Mouse (Mus musculus) heart, embryonic 12.5 days (tissue): ENCODE measurements around the gene Hmgb1. TPM values are rescaled to one million over a fixed set of nuclear protein-coding genes. Genes with fewer than 3 reads are reported as not detected.

ENCODE experiments used
- ATAC-seq: fragments of 200-750 bp; cut with Nextera tagmentation; 2 replicates; pipeline ENCODE4 v1.8.0; 2017; ENCODE audit warnings: moderate TSS enrichment, moderate library complexity; ENCODE audit not compliant: insufficient number of reproducible peaks, low FRiP score
- H3K27ac ChIP-seq: fragments of 300-500 bp; sonication (generic); 2 replicates; pipeline ENCODE4 v1.5.1; 2016; ENCODE audit warnings: mild to moderate bottlenecking, moderate library complexity; ENCODE audit not compliant: poor library complexity, severe bottlenecking
- H3K27me3 ChIP-seq: fragments of 300-500 bp; sonication (generic); replicated peaks from 2 replicates; pipeline ENCODE4 v1.6.1; 2016; ENCODE audit warnings: mild to moderate bottlenecking, moderate library complexity
- H3K36me3 ChIP-seq: fragments of 300-500 bp; sonication (generic); 2 replicates; pipeline ENCODE4 v1.6.1; 2016; ENCODE audit warnings: mild to moderate bottlenecking, moderate library complexity
- H3K4me1 ChIP-seq: fragments of 300-500 bp; sonication (generic); replicated peaks from 2 replicates; pipeline ENCODE4 v1.6.1; 2016; ENCODE audit warnings: mild to moderate bottlenecking
- H3K4me2 ChIP-seq: fragments of 300-500 bp; sonication (generic); 2 replicates; pipeline ENCODE4 v1.6.1; 2016; ENCODE audit warnings: mild to moderate bottlenecking, moderate library complexity
- H3K4me3 ChIP-seq: fragments of 300-500 bp; sonication (generic); 2 replicates; pipeline ENCODE4 v1.5.1; 2016; ENCODE audit warnings: mild to moderate bottlenecking
- H3K9ac ChIP-seq: fragments of 300-500 bp; sonication (generic); 2 replicates; pipeline ENCODE4 v1.6.1; 2016; ENCODE audit warnings: mild to moderate bottlenecking, moderate library complexity
- H3K9me3 ChIP-seq: fragments of 300-500 bp; sonication (generic); replicated peaks from 2 replicates; pipeline ENCODE4 v1.6.1; 2016; ENCODE audit warnings: mild to moderate bottlenecking, moderate library complexity
- WGBS: fragments of 180-500 bp; shearing (Covaris S2); methylation state at CpG from one replicate; pipeline ENCODE4 v1.1.7; 2016; 5-methylcytosine and 5-hydroxymethylcytosine counted together
- polyA plus RNA-seq: library from polyadenylated mRNA; unstranded; fragments of >200 nt; fragmentation: Nextera tagmentation; extraction: Ambion mirVana; gene quantifications from 2 replicates; pipeline ENCODE4 v1.2.1, GENCODE M21; 2016

Gene Hmgb1
- polyA plus RNA-seq, 1 experiment from 2014 or later: 801 TPM

- ATAC-seq: no peak
Measured at GRCm38 (mm10) chr5:149119341-149119881, 64.9 kb downstream of the Hmgb1 start.

DNA sequence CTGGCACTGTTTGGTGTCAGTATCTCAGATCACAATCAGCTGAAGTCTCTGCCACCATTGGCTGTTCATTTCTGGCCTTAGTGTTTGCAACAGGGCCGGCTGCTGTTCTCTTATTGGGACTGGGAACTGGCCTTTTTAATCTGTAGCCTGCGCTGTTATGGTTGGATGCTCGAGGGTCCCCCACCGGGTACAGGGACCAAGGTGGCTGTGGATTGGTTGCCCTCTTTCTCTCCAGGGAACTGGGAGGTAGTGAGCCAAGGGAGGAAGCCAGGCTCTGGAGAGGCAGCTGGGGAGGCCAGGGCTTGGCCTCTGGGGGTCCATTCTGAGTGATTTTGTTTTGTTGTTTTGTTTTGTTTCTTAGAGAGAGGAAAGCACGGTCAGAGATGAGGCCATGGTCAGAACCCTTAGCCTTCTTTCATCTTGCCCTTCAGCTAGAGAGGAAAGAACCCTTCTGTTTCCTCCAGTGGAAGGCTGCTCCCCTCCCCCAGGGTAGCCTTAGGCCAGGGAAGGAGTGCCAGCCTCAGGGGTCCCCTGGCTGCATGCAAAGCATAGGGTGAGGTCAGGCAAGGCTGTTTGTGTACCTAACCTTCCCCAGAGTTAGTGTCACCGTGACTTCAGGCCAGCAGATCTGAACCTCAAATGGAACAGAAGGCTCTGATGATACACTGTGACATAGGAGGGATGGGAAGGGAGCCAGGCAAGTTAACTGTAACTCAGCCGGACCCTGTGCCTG, 66.3 kb downstream of the Hmgb1 start:
- Histone ChIP-seq H3K4me2 (no peak overlapping the region), H3K27ac (no peak overlapping the region), H3K4me3 (no peak overlapping the region), H3K9me3 (0 out of 2 replicates have a peak, but pooled peaks cover 2% of the 10 kb centered on the region), H3K9ac (no peak overlapping the region), H3K36me3 (no peaks in the 10 kb centered on the region), H3K4me1 (no peaks in the 10 kb centered on the region), H3K27me3 (no peaks in the 10 kb centered on the region)
- 48% methylated on average over 7 of the region's 7 CpGs for WGBS
- no peak for ATAC-seq

More at GRCm38 (mm10) chr5:149119341-149119881, 64.9 kb downstream of the Hmgb1 start:
- Histone ChIP-seq H3K9me3 (0 out of 2 replicates have a peak, but pooled peaks cover 2% of the 10 kb centered on the region), H3K4me2 (no peak overlapping the region), H3K4me1 (no peaks in the 10 kb centered on the region), H3K4me3 (no peak overlapping the region), H3K9ac (no peak overlapping the region), H3K27ac (no peak overlapping the region), H3K27me3 (no peaks in the 10 kb centered on the region), H3K36me3 (no peaks in the 10 kb centered on the region)
- WGBS: 89% methylated on average over 16 of the region's 16 CpGs

DNA sequence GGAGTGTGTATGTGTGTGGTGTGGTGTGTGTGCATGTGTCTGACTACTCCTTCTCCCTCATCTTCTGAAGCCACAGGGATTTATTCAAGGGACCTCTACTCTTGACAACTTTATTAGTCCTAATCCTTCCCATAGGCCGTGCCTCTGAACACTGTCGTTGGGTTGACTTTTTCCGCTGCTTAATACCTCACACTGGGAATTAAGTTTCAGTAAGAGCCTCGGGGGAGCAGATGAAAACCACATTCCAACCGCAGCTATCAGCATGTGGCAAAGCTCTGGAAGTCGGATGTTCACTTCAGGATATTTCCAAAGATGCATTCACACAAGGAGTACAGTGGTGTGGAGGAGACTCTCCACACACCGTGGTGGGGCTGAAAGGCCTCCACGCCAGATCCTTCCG, 69.7 kb downstream of the Hmgb1 start:
- ATAC-seq: no peak
- H3K36me3 ChIP-seq: no peaks in the 10 kb centered on the region
- no peak overlapping the region for H3K4me2 ChIP-seq
- no peak overlapping the region for H3K9ac ChIP-seq
- H3K9me3 ChIP-seq: no peaks in the 10 kb centered on the region
- H3K27me3 ChIP-seq: no peaks in the 10 kb centered on the region
- no peak overlapping the region for H3K4me3 ChIP-seq
- no peaks in the 10 kb centered on the region for H3K4me1 ChIP-seq
- WGBS: 69% methylated on average over 9 of the region's 9 CpGs
- H3K27ac ChIP-seq: no peak overlapping the region

DNA sequence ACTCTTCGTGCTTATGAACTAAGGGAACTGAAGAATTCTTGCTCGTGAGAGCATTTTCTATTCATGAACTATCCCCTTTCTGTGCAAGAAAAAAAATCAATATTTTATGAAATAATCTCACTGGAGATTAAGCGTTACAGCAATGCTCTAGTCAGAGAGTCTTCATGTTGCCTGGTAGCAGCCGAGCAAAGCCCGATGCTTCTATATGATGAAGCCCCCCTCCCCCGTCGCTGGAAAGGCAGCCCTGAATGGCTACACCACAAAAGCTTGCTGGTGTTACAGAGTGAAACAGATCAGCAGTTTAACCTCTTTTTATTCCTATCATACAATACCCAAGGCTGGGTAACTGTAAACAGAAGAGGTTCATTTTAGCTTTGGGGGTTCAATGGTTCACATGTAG, 70.3 kb downstream of the Hmgb1 start:
- Histone ChIP-seq H3K36me3 (no peaks in the 10 kb centered on the region), H3K9ac (no peak overlapping the region), H3K4me3 (no peak overlapping the region), H3K4me2 (no peak overlapping the region), H3K9me3 (no peaks in the 10 kb centered on the region), H3K4me1 (no peaks in the 10 kb centered on the region), H3K27me3 (no peaks in the 10 kb centered on the region), H3K27ac (no peak overlapping the region)
- 81% methylated on average over 7 of the region's 7 CpGs for WGBS
- no peak for ATAC-seq

DNA sequence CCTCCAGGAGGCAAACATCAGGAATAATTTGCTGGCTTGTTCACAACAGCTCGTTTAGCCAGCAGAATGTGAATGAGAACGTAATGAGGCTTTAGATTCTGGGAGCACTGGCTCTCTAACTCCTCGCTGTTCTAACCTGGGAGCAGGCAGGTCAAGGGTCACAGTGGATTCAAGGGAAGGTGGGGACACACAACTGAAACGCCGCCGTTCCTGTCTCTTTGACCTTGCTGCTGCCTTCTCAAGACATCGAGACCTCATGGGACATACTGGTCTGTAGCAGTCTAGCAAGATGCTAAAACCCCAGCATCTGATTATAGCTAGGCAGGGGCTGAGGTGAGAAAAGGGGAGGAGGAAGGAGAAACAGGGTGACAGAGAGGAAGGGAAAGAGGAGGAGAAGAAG, 70.8 kb downstream of the Hmgb1 start:
- H3K36me3 ChIP-seq: no peaks in the 10 kb centered on the region
- no peak overlapping the region for H3K27ac ChIP-seq
- no peaks in the 10 kb centered on the region for H3K27me3 ChIP-seq
- 72% methylated on average over 7 of the region's 7 CpGs for WGBS
- ATAC-seq: no peak
- H3K4me3 ChIP-seq: no peak overlapping the region
- H3K4me2 ChIP-seq: no peak overlapping the region
- no peaks in the 10 kb centered on the region for H3K4me1 ChIP-seq
- no peak overlapping the region for H3K9ac ChIP-seq
- no peaks in the 10 kb centered on the region for H3K9me3 ChIP-seq

DNA sequence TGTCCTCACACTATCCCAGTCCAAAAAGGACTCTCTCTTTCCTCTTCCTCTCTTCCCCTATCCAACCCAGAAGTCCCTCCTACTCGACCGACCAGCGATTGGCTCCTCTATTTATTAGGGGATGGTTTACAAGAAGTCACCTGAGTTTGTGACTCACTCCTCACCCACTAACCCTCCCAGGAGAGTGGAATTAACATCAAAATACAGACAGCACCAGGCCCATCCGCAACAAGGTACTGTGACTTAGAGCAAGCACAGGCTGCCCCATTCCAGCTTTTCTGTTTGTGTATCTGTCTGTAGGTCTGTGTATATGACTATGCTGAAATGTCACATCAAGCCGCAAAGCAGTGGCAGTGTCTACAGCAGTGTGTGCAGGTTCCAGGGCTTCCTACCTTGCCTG, 71.7 kb downstream of the Hmgb1 start:
- Histone ChIP-seq H3K27ac (no peak overlapping the region), H3K27me3 (no peaks in the 10 kb centered on the region), H3K9ac (no peak overlapping the region), H3K36me3 (no peaks in the 10 kb centered on the region), H3K4me2 (no peak overlapping the region), H3K4me3 (no peak overlapping the region), H3K9me3 (no peaks in the 10 kb centered on the region), H3K4me1 (no peaks in the 10 kb centered on the region)
- ATAC-seq: no peak
- WGBS: 80% methylated on average over 5 of the region's 5 CpGs

DNA sequence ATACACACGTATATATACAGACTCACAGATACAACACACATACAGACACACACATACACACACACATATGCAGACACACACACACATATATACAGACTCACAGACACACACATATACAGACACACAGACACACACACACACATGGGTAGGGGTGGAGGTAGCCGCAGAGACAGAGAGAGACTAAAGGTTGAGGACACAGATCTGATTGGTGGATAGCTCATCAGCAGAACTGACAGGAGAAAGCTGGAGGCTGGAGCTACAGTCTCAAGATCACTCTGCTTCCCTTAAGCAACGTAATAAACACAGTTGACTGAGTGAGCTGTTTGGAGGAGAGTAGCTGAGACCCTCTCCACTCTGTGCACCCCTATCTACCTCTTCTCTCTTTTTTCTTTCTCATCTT, 75.1 kb downstream of the Hmgb1 start:
- ATAC-seq: no peak
- Histone ChIP-seq H3K4me2 (no peak overlapping the region), H3K9me3 (no peaks in the 10 kb centered on the region), H3K27ac (no peak overlapping the region), H3K4me1 (no peaks in the 10 kb centered on the region), H3K27me3 (no peaks in the 10 kb centered on the region), H3K4me3 (no peak overlapping the region), H3K9ac (no peak overlapping the region), H3K36me3 (no peaks in the 10 kb centered on the region)
- WGBS: 72% methylated on average over 3 of the region's 3 CpGs

GRCm38 (mm10) chr5:149108178-149108577, 76.1 kb downstream of the Hmgb1 start:
- no peak overlapping the region for H3K4me3 ChIP-seq
- H3K27ac ChIP-seq: no peak overlapping the region
- no peaks in the 10 kb centered on the region for H3K27me3 ChIP-seq
- no peak for ATAC-seq
- WGBS: 71% methylated on average over 15 of the region's 15 CpGs
- H3K4me2 ChIP-seq: no peak overlapping the region
- H3K36me3 ChIP-seq: no peaks in the 10 kb centered on the region
- H3K4me1 ChIP-seq: no peaks in the 10 kb centered on the region
- H3K9ac ChIP-seq: no peak overlapping the region
- no peaks in the 10 kb centered on the region for H3K9me3 ChIP-seq

GRCm38 (mm10) chr5:149107566-149107965, 76.7 kb downstream of the Hmgb1 start:
- Histone ChIP-seq H3K4me2 (no peak overlapping the region), H3K27me3 (no peaks in the 10 kb centered on the region), H3K4me1 (no peaks in the 10 kb centered on the region), H3K9me3 (no peaks in the 10 kb centered on the region), H3K36me3 (no peaks in the 10 kb centered on the region), H3K4me3 (no peak overlapping the region), H3K27ac (no peak overlapping the region), H3K9ac (no peak overlapping the region)
- no peak for ATAC-seq
- WGBS: 58% methylated on average over 3 of the region's 3 CpGs

DNA sequence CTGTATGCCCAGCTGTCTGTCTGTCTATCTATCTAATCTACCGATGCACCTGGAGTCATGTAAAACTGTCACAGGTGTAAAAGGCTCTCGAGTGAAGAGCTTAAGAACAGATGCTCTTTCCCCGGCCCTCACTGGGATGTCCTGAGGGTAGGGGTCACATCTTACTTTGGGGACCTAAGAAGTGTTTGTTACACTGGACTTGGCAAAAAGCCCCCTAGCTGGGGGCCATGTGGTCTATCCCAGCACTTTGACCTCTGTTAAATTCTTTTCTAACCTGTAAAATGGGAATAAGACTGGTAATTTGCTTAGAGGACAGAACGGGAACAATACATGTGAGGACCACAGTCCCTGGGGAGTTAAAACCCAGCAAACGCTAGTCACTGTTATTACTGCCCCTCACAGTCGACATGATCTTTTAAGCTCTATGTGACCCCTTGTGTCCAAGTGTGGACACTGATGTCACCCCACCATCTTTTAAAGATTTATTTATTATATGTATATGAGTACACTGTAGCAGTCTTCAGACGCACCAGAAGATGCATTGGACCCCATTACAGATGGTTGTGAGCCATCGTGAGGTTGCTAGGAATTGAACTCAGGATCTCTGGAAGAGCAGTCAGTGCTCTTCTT, 80.1 kb downstream of the Hmgb1 start:
- Histone ChIP-seq H3K4me1 (no peaks in the 10 kb centered on the region), H3K4me3 (no peak overlapping the region), H3K9ac (no peak overlapping the region), H3K9me3 (peaks cover 5% of the 10 kb centered on the region; the same call in 1 of the 2 replicates), H3K4me2 (no peak overlapping the region), H3K27ac (no peak overlapping the region), H3K36me3 (no peaks in the 10 kb centered on the region), H3K27me3 (no peaks in the 10 kb centered on the region)
- no peak for ATAC-seq
- 84% methylated on average over 8 of the region's 8 CpGs for WGBS

DNA sequence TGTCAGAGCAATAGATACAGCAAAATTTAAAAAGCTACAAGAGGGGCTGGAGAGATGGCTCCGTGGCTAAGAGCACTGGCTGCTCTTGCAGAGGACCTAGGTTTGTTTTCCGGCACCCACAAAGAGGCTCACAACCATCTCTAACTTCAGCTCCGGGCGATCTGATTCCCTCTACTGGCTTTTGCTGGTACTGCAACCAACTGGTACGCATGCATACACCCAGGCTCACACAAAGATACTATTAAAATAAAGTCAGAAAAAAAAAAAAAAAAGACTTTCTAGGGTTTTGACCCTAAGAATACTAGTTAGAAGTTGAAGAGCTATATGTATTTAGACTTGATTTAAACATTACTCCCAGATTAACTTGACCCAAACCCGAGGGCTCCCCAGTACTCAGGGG, 82.4 kb downstream of the Hmgb1 start:
- Histone ChIP-seq H3K27ac (no peak overlapping the region), H3K9ac (no peak overlapping the region), H3K36me3 (no peaks in the 10 kb centered on the region), H3K27me3 (no peaks in the 10 kb centered on the region), H3K4me2 (no peak overlapping the region), H3K9me3 (peaks cover 5% of the 10 kb centered on the region; the same call in 1 of the 2 replicates), H3K4me3 (no peak overlapping the region), H3K4me1 (no peaks in the 10 kb centered on the region)
- no peak for ATAC-seq
- WGBS: 75% methylated on average over 6 of the region's 6 CpGs
